Mouse (Mus musculus) forebrain, embryonic 14.5 days (tissue): ENCODE measurements around the gene Mrgprx2. TPM values are rescaled to one million over a fixed set of nuclear protein-coding genes. Genes with fewer than 3 reads are reported as not detected.
"Not testable (repeated sequence)": the region's sequence is repeated elsewhere in the genome, so short reads cannot be mapped to it uniquely, and the experiment has no call there.

Source experiments
- ATAC-seq: fragments of 200-750 bp; cut with Nextera tagmentation; 2 replicates; pipeline ENCODE4 v1.8.0; 2017; ENCODE audit warnings: mild to moderate bottlenecking, moderate library complexity
- DNase-seq: peaks from one replicate; pipeline ENCODE4 v3.0.0-alpha.2; 2015; ENCODE audit warnings: low spot score
- H3K27ac ChIP-seq: fragments of 300-500 bp; sonication (generic); 2 replicates; pipeline ENCODE4 v1.5.1; 2014; ENCODE audit warnings: low read depth, mild to moderate bottlenecking, control low read depth, low read length, moderate library complexity
- H3K27me3 ChIP-seq: fragments of 300-500 bp; sonication (generic); replicated peaks from 2 replicates; pipeline ENCODE4 v1.6.1; 2014; ENCODE audit warnings: low read length, control low read depth, mixed read lengths; ENCODE audit not compliant: control insufficient read depth, insufficient read depth
- H3K36me3 ChIP-seq: fragments of 300-500 bp; sonication (generic); 2 replicates; pipeline ENCODE4 v1.6.1; 2014; ENCODE audit warnings: low read length, control low read depth; ENCODE audit not compliant: control insufficient read depth, insufficient read depth
- H3K4me1 ChIP-seq: fragments of 300-500 bp; sonication (generic); 2 replicates; pipeline ENCODE4 v1.6.1; 2014; ENCODE audit warnings: antibody characterized with exemption, low read length, control low read depth; ENCODE audit not compliant: control insufficient read depth, insufficient read depth
- H3K4me2 ChIP-seq: fragments of 300-500 bp; sonication (generic); 2 replicates; pipeline ENCODE4 v1.6.1; 2014; ENCODE audit warnings: mild to moderate bottlenecking, control low read depth, low read length
- H3K4me3 ChIP-seq: fragments of 300-500 bp; sonication (generic); 2 replicates; pipeline ENCODE4 v1.5.1; 2014; ENCODE audit warnings: low read depth, low read length, control low read depth
- H3K9ac ChIP-seq: fragments of 300-500 bp; sonication (generic); 2 replicates; pipeline ENCODE4 v1.6.1; 2014; ENCODE audit warnings: mild to moderate bottlenecking, low read length, control low read depth, moderate library complexity
- H3K9me3 ChIP-seq: fragments of 300-500 bp; sonication (generic); replicated peaks from 2 replicates; pipeline ENCODE4 v1.6.1; 2016; ENCODE audit warnings: low read length, control low read depth, mixed read lengths; ENCODE audit not compliant: control insufficient read depth
- WGBS: fragments of 180-500 bp; shearing (Covaris S2); extraction: QIAGEN DNeasy Blood & Tissue Kit; methylation state at CpG from one replicate; pipeline ENCODE4 v1.1.7; 2014; 5-methylcytosine and 5-hydroxymethylcytosine counted together
- polyA plus RNA-seq: library from polyadenylated mRNA; unstranded; fragments of >200 nt; fragmentation: Nextera tagmentation; extraction: Ambion mirVana; gene quantifications from 2 replicates; pipeline ENCODE4 v1.2.1, GENCODE M21; 2014

Gene Mrgprx2
- not detected in 2 replicates for polyA plus RNA-seq

DNA sequence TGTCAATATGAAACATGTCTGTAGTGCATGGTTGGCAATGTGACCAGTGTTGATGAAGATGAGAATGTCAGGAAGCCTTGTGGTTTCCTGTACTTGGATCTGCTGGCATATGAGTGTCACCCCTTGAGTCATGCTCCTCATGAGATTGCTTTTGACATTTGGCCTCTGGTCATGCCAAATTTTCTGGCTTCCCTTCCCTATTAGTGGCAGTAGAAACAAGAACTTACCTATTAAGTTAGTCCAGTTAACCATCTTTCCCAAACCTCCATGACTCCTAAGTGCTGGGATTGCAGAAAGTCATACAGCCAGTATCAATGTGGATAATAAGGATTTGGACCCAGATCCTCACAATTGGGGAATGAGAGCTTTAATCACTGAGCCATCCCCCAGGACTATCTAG is at the start of gene Mrgprx2:
TSS of gene Mrgprx2 (minus strand) at position 101 of the 400 bp plus-strand sequence.
- DNase-seq (no peak), ATAC-seq (no peak)
- H3K4me1 ChIP-seq = no peaks in the 10 kb centered on the region
- no peak within 1 kb of the TSS for H3K27ac ChIP-seq
- H3K9me3 ChIP-seq = peaks cover 15% of the 10 kb centered on the region
- H3K9ac ChIP-seq = no peak within 1 kb of the TSS
- H3K27me3 ChIP-seq = no peaks in the 10 kb centered on the region
- no peaks in the 10 kb centered on the region for H3K36me3 ChIP-seq
- H3K4me3 ChIP-seq = no peak within 1 kb of the TSS
- no peak within 1 kb of the TSS for H3K4me2 ChIP-seq

- Histone ChIP-seq H3K27ac (no peak within 1 kb of the TSS), H3K4me2 (no peak within 1 kb of the TSS), H3K9ac (no peak within 1 kb of the TSS), H3K4me1 (no peaks in the 10 kb centered on the region), H3K27me3 (no peaks in the 10 kb centered on the region), H3K36me3 (no peaks in the 10 kb centered on the region), H3K4me3 (no peak within 1 kb of the TSS), H3K9me3 (peaks cover 14% of the 10 kb centered on the region; the same call in 1 of the 2 replicates)
- WGBS = 89% methylated on average over 3 of the region's 3 CpGs
- no peak for DNase-seq
- no peak for ATAC-seq
Measured at GRCm38 (mm10) chr7:48456242-48456641, 42.9 kb downstream of the Mrgprx2 start, which contains the start of gene Mrgprb1. Mrgprb1 (minus strand) TSS chr7:48456342.

GRCm38 (mm10) chr7:48436581-48436980 is 62.5 kb downstream of the Mrgprx2 start:
- Histone ChIP-seq H3K4me2 (no peak overlapping the region), H3K4me3 (no peak overlapping the region), H3K9me3 (peaks cover 11% of the 10 kb centered on the region), H3K27me3 (no peaks in the 10 kb centered on the region), H3K9ac (no peak overlapping the region), H3K36me3 (no peaks in the 10 kb centered on the region), H3K27ac (no peak overlapping the region), H3K4me1 (no peaks in the 10 kb centered on the region)
- DNase-seq (no peak), ATAC-seq (no peak)
- 55% methylated on average over 3 of the region's 3 CpGs for WGBS

- 77% methylated on average over 3 of the region's 3 CpGs for WGBS
- not testable (repeated sequence) for H3K27ac ChIP-seq, H3K4me3 ChIP-seq, H3K27me3 ChIP-seq, ATAC-seq, H3K4me2 ChIP-seq, H3K36me3 ChIP-seq, DNase-seq, H3K9ac ChIP-seq, H3K4me1 ChIP-seq
- H3K9me3 ChIP-seq = peaks cover 11% of the 10 kb centered on the region
Measured at GRCm38 (mm10) chr7:48435936-48436335, 63.2 kb downstream of the Mrgprx2 start.

Other genes with a start within 250 kb of the Mrgprx2 start
- gene Mrgprb8, start 110.8 kb downstream of the Mrgprx2 start, polyA plus RNA-seq = not detected in 2 replicates
- gene Mrgprb1, start 43.0 kb downstream of the Mrgprx2 start, polyA plus RNA-seq = not detected in 2 replicates
- not detected in 2 replicates for gene Mrgprb2, start 58.8 kb upstream of the Mrgprx2 start, polyA plus RNA-seq
- not detected in 2 replicates for gene Mrgprb3, start 144.5 kb upstream of the Mrgprx2 start, polyA plus RNA-seq